Mouse (Mus musculus) heart, postnatal 0 days (tissue): ENCODE results near the gene Pacs2.

Experiments
- CTCF ChIP-seq: IDR thresholded peaks from 2 replicates; pipeline ENCODE4 v1.5.1; 2016; ENCODE audit warnings: antibody characterized with exemption, control low read depth, low read depth
- EP300 ChIP-seq: IDR thresholded peaks from 2 replicates; pipeline ENCODE4 v1.6.1; 2016; ENCODE audit warnings: antibody characterized with exemption, low read depth

DNA sequence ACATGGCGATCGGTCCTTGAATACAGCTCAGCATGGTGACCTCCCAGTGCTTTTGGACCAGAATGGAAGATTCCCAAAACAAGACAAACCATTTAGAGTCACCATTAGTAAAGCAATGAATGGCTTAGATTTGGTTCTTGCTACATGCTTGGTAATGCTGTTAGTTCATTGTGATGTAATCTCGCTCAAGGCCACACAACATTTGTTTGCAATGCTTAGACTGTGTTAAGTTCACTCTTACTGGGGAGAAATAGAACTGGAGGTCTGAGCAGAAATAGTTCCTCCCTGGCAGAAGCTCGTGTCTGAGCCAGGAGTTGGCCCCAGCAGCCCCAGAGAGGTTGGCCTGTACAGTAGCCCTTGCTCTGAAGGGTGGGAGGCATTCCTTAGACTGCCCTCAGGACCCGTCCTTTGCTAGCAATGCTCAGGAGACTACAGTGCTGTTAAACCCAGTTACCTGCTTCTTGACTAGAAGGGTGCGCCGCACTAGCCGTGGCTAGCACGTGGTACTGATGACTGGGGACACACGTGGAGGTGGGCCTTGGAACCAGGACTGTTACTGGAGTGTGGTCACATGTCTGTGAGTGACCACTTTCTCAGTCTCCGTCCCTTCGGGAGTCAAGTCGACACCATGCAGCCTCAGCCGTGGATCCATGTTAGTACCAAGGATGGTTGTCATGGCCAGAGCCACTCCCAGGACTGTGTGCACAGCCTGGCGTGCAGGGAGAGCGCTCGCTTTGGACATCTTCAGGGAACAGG is 94.4 kb downstream of the Pacs2 start:
- TF ChIP-seq CTCF, result no peak
- TF ChIP-seq EP300, result no peak
